Mouse (Mus musculus) midbrain, embryonic 16.5 days (tissue): Measurements from ENCODE around the gene Tpcn1. TPM values are rescaled to one million over a fixed set of nuclear protein-coding genes. Genes with fewer than 3 reads are reported as not detected.
A peak's percentile ranks its signal among the peaks of the same experiment; 100 is the strongest.

Experiments
- ATAC-seq: fragments of 200-750 bp; cut with Nextera tagmentation; 2 replicates; pipeline ENCODE4 v1.8.0; 2017; ENCODE audit warnings: moderate TSS enrichment
- H3K27ac ChIP-seq: fragments of 300-500 bp; sonication (generic); 2 replicates; pipeline ENCODE4 v1.5.1; 2014; ENCODE audit warnings: mild to moderate bottlenecking, low read length, mixed read lengths
- H3K27me3 ChIP-seq: fragments of 300-500 bp; sonication (generic); 2 replicates; pipeline ENCODE4 v1.6.1; 2014; ENCODE audit warnings: low read depth, low read length, mixed read lengths; ENCODE audit not compliant: control insufficient read depth, insufficient read depth
- H3K36me3 ChIP-seq: fragments of 300-500 bp; sonication (generic); 2 replicates; pipeline ENCODE4 v1.6.1; 2014; ENCODE audit warnings: mild to moderate bottlenecking, low read length, moderate library complexity, mixed read lengths; ENCODE audit not compliant: control insufficient read depth, insufficient read depth
- H3K4me1 ChIP-seq: fragments of 300-500 bp; sonication (generic); 2 replicates; pipeline ENCODE4 v1.6.1; 2014; ENCODE audit warnings: mild to moderate bottlenecking, low read length, mixed read lengths; ENCODE audit not compliant: control insufficient read depth, insufficient read depth
- H3K4me2 ChIP-seq: fragments of 300-500 bp; sonication (generic); 2 replicates; pipeline ENCODE4 v1.6.1; 2014; ENCODE audit warnings: mild to moderate bottlenecking, low read length, mixed read lengths
- H3K4me3 ChIP-seq: fragments of 300-500 bp; sonication (generic); 2 replicates; pipeline ENCODE4 v1.5.1; 2014; ENCODE audit warnings: low read depth, mild to moderate bottlenecking, low read length, moderate library complexity, mixed read lengths
- H3K9ac ChIP-seq: fragments of 300-500 bp; sonication (generic); 2 replicates; pipeline ENCODE4 v1.6.1; 2014; ENCODE audit warnings: low read depth, low read length, mixed read lengths
- H3K9me3 ChIP-seq: fragments of 300-500 bp; sonication (generic); replicated peaks from 2 replicates; pipeline ENCODE4 v1.6.1; 2014; ENCODE audit warnings: mild to moderate bottlenecking, low read length, mixed read lengths; ENCODE audit not compliant: control insufficient read depth, poor library complexity, severe bottlenecking
- whole genome bisulfite sequencing: fragments of 180-500 bp; shearing (Covaris S2); extraction: QIAGEN DNeasy Blood & Tissue Kit; methylation state at CpG from one replicate; pipeline ENCODE4 v1.1.7; 2014; 5-methylcytosine and 5-hydroxymethylcytosine counted together
- polyA plus RNA-seq: library from polyadenylated mRNA; unstranded; fragments of >200 nt; fragmentation: Nextera tagmentation; extraction: Ambion mirVana; gene quantifications from 2 replicates; pipeline ENCODE4 v1.2.1, GENCODE M21; 2015

Tpcn1 gene
- polyA plus RNA-seq, 1 experiment from 2014 or later, result 13.1 TPM

- Histone ChIP-seq H3K9me3 (no peaks in the 10 kb centered on the region), H3K36me3 (peaks cover 36% of the 10 kb centered on the region), H3K4me3 (no peak overlapping the region), H3K9ac (no peak overlapping the region), H3K27ac (no peak overlapping the region), H3K4me2 (no peak overlapping the region), H3K27me3 (no peaks in the 10 kb centered on the region), H3K4me1 (no peaks in the 10 kb centered on the region)
- no peak for ATAC-seq
- 89% methylated on average over 10 of the region's 10 CpGs for WGBS
Observed at GRCm38 (mm10) chr5:120624427-120624826, 36.0 kb upstream of the Tpcn1 start.

DNA sequence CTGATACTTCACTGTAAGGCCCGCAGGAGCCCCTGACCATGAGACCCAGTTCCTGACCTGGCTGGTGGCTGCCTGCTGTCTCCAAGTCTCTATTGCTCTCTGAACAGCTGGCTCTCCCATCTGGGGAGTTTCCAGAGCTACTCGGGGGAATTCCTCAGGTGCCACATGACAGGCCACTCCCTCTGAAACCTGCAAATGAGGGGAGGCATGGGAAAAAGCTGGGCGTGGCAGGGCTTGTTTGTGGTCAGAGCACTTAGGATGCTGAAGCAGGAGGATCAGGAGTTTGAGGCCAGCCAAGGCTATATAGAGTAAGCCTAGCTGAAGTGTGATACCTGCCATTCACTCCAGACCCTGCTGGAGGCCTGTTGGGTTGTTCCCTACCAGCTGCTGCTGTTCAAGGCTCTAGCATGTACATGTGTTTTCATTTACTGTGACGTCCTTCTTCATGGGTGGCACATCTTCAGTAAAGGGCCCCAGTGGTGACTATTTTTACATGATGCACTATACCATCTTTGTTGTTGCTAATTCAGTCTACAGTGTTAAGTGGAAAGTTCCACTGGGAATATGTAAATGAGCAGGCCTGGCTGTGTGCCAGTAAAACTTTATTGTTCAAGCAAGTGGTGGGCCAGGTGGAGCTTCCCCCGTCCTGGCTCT, 33.9 kb upstream of the Tpcn1 start:
- peaks cover 51% of the 10 kb centered on the region for H3K36me3 ChIP-seq
- H3K4me2 ChIP-seq, result no peak overlapping the region
- H3K27me3 ChIP-seq, result no peaks in the 10 kb centered on the region
- no peaks in the 10 kb centered on the region for H3K4me1 ChIP-seq
- H3K9ac ChIP-seq, result no peak overlapping the region
- no peaks in the 10 kb centered on the region for H3K9me3 ChIP-seq
- ATAC-seq, result no peak
- H3K4me3 ChIP-seq, result no peak overlapping the region
- WGBS, result 70% methylated on average over 5 of the region's 5 CpGs
- no peak overlapping the region for H3K27ac ChIP-seq

GRCm38 (mm10) chr5:120621846-120622197, 33.3 kb upstream of the Tpcn1 start:
- Histone ChIP-seq H3K27me3 (no peaks in the 10 kb centered on the region), H3K9me3 (no peaks in the 10 kb centered on the region), H3K27ac (no peak overlapping the region), H3K4me1 (no peaks in the 10 kb centered on the region), H3K4me3 (no peak overlapping the region), H3K36me3 (peaks cover 54% of the 10 kb centered on the region), H3K4me2 (no peak overlapping the region), H3K9ac (no peak overlapping the region)
- no peak for ATAC-seq
- 87% methylated on average over 10 of the region's 10 CpGs for WGBS

GRCm38 (mm10) chr5:120621078-120621765, 32.7 kb upstream of the Tpcn1 start:
- 97% methylated on average over 23 of the region's 23 CpGs for WGBS
- H3K27ac ChIP-seq, result no peak overlapping the region
- ATAC-seq, result peak; percentile 3; the same call in 1 of the 2 replicates
- H3K9ac ChIP-seq, result no peak overlapping the region
- no peaks in the 10 kb centered on the region for H3K27me3 ChIP-seq
- H3K9me3 ChIP-seq, result no peaks in the 10 kb centered on the region
- H3K4me3 ChIP-seq, result no peak overlapping the region
- peaks cover 50% of the 10 kb centered on the region for H3K36me3 ChIP-seq
- H3K4me1 ChIP-seq, result no peaks in the 10 kb centered on the region
- H3K4me2 ChIP-seq, result no peak overlapping the region

- Histone ChIP-seq H3K9ac (no peak overlapping the region), H3K4me2 (no peak overlapping the region), H3K27me3 (no peaks in the 10 kb centered on the region), H3K4me3 (no peak overlapping the region), H3K9me3 (no peaks in the 10 kb centered on the region), H3K36me3 (peaks cover 50% of the 10 kb centered on the region), H3K27ac (no peak overlapping the region), H3K4me1 (no peaks in the 10 kb centered on the region)
- peak; percentile 41 for ATAC-seq
- 70% methylated on average over 18 of the region's 18 CpGs for WGBS
Observed at GRCm38 (mm10) chr5:120620375-120621077, 32.1 kb upstream of the Tpcn1 start.

- H3K36me3 ChIP-seq, result peaks cover 48% of the 10 kb centered on the region
- WGBS, result 11% methylated on average over 5 of the region's 5 CpGs
- no peak for ATAC-seq
- no peak overlapping the region for H3K9ac ChIP-seq
- no peak overlapping the region for H3K27ac ChIP-seq
- peaks cover under 1% of the 10 kb centered on the region; the same call in 1 of the 2 replicates for H3K4me1 ChIP-seq
- H3K4me2 ChIP-seq, result no peak overlapping the region
- no peaks in the 10 kb centered on the region for H3K27me3 ChIP-seq
- H3K4me3 ChIP-seq, result no peak overlapping the region
- H3K9me3 ChIP-seq, result no peaks in the 10 kb centered on the region
Observed at GRCm38 (mm10) chr5:120619201-120619600, 30.7 kb upstream of the Tpcn1 start.

- H3K4me1 ChIP-seq, result peaks cover 5% of the 10 kb centered on the region
- peaks cover 45% of the 10 kb centered on the region for H3K36me3 ChIP-seq
- no peak for ATAC-seq
- no peaks in the 10 kb centered on the region for H3K9me3 ChIP-seq
- no peak overlapping the region for H3K4me2 ChIP-seq
- no peaks in the 10 kb centered on the region for H3K27me3 ChIP-seq
- no peak overlapping the region for H3K4me3 ChIP-seq
- WGBS, result 85% methylated on average over 12 of the region's 12 CpGs
- H3K9ac ChIP-seq, result no peak overlapping the region
- no peak overlapping the region for H3K27ac ChIP-seq
Observed at GRCm38 (mm10) chr5:120618778-120619177, 30.3 kb upstream of the Tpcn1 start.

DNA sequence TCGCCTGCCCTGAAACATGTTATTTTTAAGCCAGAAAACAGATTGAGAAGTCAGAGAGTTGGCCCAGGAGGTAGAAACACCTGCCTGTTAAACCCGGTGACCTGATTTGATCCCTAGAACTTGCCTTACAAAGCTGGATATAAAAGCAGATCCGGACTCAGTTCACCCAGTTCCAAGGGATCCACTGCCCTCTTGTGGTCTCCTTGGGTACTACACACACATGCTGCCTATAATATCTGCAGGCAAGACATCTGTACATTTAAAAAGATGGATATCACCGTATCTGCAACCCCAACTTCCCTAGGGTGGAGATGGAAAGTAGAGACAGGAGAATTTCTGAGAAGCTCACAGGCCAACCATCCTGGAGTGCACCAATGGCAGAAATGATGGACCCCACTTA, 27.4 kb upstream of the Tpcn1 start:
- peaks cover 29% of the 10 kb centered on the region for H3K36me3 ChIP-seq
- H3K4me1 ChIP-seq, result peaks cover 13% of the 10 kb centered on the region
- H3K27me3 ChIP-seq, result no peaks in the 10 kb centered on the region
- ATAC-seq, result no peak
- H3K4me2 ChIP-seq, result no peak overlapping the region
- no peak overlapping the region for H3K4me3 ChIP-seq
- no peak overlapping the region for H3K9ac ChIP-seq
- no peaks in the 10 kb centered on the region for H3K9me3 ChIP-seq
- H3K27ac ChIP-seq, result no peak overlapping the region
- WGBS, result 98% methylated on average over 4 of the region's 4 CpGs
